Mouse (Mus musculus) ZHBTc4 (cell line): ENCODE results near the gene Olfr1499.
A peak's percentile ranks its signal among the peaks of the same experiment; 100 is the strongest.
"Not testable (repeated sequence)": the region's sequence is repeated elsewhere in the genome, so short reads cannot be mapped to it uniquely, and the experiment has no call there.

Experiments
- DNase-seq: peaks from one replicate; pipeline ENCODE4 v3.0.0-alpha.2; 2011; ENCODE audit warnings: low read depth, low spot score

Gene Olfr1499

DNA sequence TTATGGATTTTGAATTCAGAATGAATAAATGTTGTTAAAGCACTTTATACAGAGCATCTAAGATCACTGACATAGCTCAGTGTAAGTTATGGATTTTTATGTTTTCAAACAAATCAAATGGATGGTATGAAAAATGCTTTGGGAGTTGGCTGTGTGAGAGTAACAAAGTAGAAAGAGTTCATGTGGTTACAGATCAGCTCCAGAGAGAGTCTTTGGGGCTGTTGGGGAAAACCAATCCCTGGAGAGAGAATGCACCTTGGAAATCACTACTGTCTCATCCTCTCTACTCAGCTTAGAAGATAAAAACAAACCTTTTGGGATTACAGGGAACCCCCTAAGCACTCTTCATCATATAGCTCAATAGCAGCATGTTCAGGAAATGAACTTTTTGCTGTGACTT, at the start of gene Olfr1499:
TSS of gene Olfr1499 (minus strand) at position 101 of the 400 bp plus-strand sequence.
- DNase-seq, result no peak

GRCm38 (mm10) chr19:13861495-13861894, 42.2 kb upstream of the Olfr1499 start, which contains the start of gene Olfr1502:
Gene Olfr1502, plus strand, starts transcription at chr19:13861795.
- DNase-seq, result no peak

GRCm38 (mm10) chr19:13850592-13850991, 31.3 kb upstream of the Olfr1499 start, which contains the start of gene Olfr1501:
Gene Olfr1501, minus strand, starts transcription at chr19:13850692.
- not testable (repeated sequence) for DNase-seq

DNA sequence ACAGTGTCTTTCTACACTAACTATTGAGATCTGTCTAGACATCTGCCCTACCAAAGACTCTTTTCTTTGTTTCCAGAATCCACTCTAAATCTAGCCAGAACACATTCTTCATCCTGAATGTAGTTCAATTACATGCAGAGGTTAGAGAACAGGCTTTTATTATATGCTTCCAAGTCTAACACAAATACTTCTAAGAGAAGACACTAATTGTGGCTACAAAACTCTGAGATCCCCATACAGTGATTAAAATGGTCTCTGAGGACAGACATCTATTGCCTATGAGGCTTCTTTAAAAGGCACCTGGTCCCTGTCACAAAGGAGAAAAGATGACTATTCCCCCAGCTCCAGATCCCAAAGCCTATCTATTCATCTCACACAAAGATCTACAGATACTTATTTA, 11.1 kb upstream of the Olfr1499 start, which contains the start of gene Olfr1500:
TSS of gene Olfr1500 (minus strand) at position 101 of the 400 bp plus-strand sequence.
- DNase-seq, result no peak

GRCm38 (mm10) chr19:13828447-13828846, 9.2 kb upstream of the Olfr1499 start:
- DNase-seq, result no peak

GRCm38 (mm10) chr19:13820847-13821246, 1.6 kb upstream of the Olfr1499 start:
- no peak for DNase-seq

DNA sequence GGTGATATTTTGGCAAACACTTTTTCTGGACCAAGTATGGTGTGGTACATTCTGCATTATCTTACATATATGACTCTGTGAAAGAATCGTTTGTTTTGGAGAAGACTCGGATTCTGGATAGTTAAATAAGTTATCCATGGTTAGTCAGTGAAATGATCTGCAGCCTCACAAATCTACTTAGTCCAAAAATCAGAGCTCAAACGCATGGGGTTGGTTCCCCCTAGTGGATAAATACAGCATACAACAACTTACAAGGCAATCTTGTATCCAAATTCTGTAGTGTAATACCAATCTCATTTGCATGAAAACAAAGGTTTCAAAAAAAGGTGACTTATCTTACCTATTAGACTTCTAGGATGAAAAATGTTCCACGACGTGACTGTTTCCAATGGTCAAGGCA, 420 bp downstream of the Olfr1499 start:
- DNase-seq, result peak; percentile 54

GRCm38 (mm10) chr19:13812823-13813222, 6.4 kb downstream of the Olfr1499 start:
- peak; percentile 59 for DNase-seq

- DNase-seq, result peak; percentile 89
These were observed 13.8 kb downstream of the Olfr1499 start for GRCm38 (mm10) chr19:13805486-13805885.

- no peak for DNase-seq
These were observed 21.1 kb downstream of the Olfr1499 start, which contains the start of gene Olfr1497 for GRCm38 (mm10) chr19:13798102-13798501. Gene Olfr1497, minus strand, starts transcription at chr19:13798202.

- DNase-seq, result no peak
These were observed 41.7 kb downstream of the Olfr1499 start, which contains the start of gene Olfr1496 for GRCm38 (mm10) chr19:13777578-13777977. Gene Olfr1496, plus strand, starts transcription at chr19:13777878.

DNA sequence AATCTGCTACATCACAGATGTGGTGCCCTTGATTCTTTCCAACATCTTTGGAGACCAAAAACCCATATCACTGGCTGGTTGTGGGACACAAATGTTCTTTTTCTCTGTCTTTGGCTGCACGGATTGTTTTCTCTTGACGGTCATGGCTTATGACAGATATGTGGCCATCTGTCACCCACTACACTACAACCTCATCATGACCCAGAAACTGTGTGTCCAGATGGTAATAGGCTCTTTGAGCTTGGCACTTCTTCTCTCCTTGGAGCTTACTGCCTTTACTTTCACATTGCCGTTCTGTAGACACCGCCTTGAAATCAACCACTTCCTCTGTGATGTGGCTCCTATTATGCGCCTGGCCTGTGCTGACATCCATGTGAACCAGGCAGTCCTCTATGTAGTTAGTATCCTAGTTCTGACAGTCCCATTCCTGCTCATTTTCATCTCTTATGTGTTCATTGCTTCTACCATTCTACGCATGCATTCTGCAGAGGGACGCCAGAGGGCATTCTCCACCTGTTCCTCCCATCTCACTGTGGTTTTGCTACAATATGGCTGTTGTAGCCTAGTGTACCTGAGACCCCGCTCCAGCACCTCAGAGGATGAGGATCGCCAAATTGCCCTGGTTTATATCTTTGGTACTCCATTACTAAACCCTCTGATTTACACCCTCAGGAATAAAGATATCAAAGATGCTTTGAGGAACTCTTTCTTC, 50.5 kb downstream of the Olfr1499 start:
- DNase-seq, result peak; percentile 52

- no peak for DNase-seq
These were observed 54.9 kb downstream of the Olfr1499 start, which contains the start of gene Olfr1495 for GRCm38 (mm10) chr19:13764306-13764705. Gene Olfr1495, plus strand, starts transcription at chr19:13764606.
